Mouse (Mus musculus) thymus, adult 2 months (tissue): ENCODE results near the gene Gm12216. TPM values are rescaled to one million over a fixed set of nuclear protein-coding genes. Genes with fewer than 3 reads are reported as not detected.

Experiments
- DNase-seq: peaks from one replicate; pipeline ENCODE4 v3.0.0; 2021
- H3K27ac ChIP-seq: fragments of 200-500 bp; 2 replicates; pipeline ENCODE4 v1.5.1; 2012; ENCODE audit warnings: low read length, control low read depth; ENCODE audit not compliant: control insufficient read depth, insufficient read depth
- H3K27me3 ChIP-seq: fragments of 200-500 bp; 2 replicates; pipeline ENCODE4 v1.6.1; 2012; ENCODE audit warnings: mild to moderate bottlenecking, low read length, moderate library complexity, mixed read lengths; ENCODE audit not compliant: control insufficient read depth, insufficient read depth
- H3K36me3 ChIP-seq: fragments of 200-500 bp; 2 replicates; pipeline ENCODE4 v1.6.1; 2012; ENCODE audit warnings: mild to moderate bottlenecking, low read length, moderate library complexity; ENCODE audit not compliant: control insufficient read depth, insufficient read depth
- H3K4me1 ChIP-seq: fragments of 200-500 bp; replicated peaks from 2 replicates; pipeline ENCODE4 v1.6.1; 2012; ENCODE audit warnings: low read length; ENCODE audit not compliant: control insufficient read depth, insufficient read depth
- H3K4me3 ChIP-seq: fragments of 200-500 bp; 2 replicates; pipeline ENCODE4 v1.5.1; 2012; ENCODE audit warnings: mild to moderate bottlenecking, low read length, control low read depth, moderate library complexity; ENCODE audit not compliant: control insufficient read depth, insufficient read depth
- CTCF ChIP-seq: fragments of 200-500 bp; IDR thresholded peaks from 2 replicates; pipeline ENCODE4 v1.5.1; 2012; ENCODE audit warnings: mild to moderate bottlenecking, control low read depth, low read length, moderate library complexity, borderline replicate concordance; ENCODE audit not compliant: control insufficient read depth, poor library complexity, insufficient read depth; ENCODE audit errors: extremely low read depth
- POLR2A ChIP-seq: fragments of 200-500 bp; IDR thresholded peaks from 2 replicates; pipeline ENCODE4 v1.6.1; 2012; ENCODE audit warnings: mild to moderate bottlenecking, low read length, control low read depth, moderate library complexity; ENCODE audit not compliant: control insufficient read depth, poor library complexity, insufficient read depth; ENCODE audit errors: extremely low read depth
- WGBS: fragments of 180-500 bp; shearing (Covaris S2); methylation state at CpG from one replicate; pipeline ENCODE4 v1.1.7; 2018; 5-methylcytosine and 5-hydroxymethylcytosine counted together
- polyA plus RNA-seq: library from polyadenylated mRNA; depleted of rRNA; stranded (reverse); fragments of >200 nt; gene quantifications from 2 replicates; pipeline ENCODE4 v1.2.3, GENCODE M21; 2012

Gm12216 gene
- polyA plus RNA-seq, 1 experiment, result 11.1 TPM

- Histone ChIP-seq H3K27ac (peak overlapping the region; percentile 66), H3K4me1 (peaks cover 73% of the 10 kb centered on the region), H3K27me3 (no peaks in the 10 kb centered on the region), H3K4me3 (no peak overlapping the region), H3K36me3 (no peaks in the 10 kb centered on the region)
- TF ChIP-seq CTCF (no peak), POLR2A (no peak)
- 13% methylated on average over 4 of the region's 4 CpGs for WGBS
- no peak for DNase-seq
Measured at GRCm38 (mm10) chr11:53842161-53842581, 16.9 kb downstream of the Gm12216 start.

GRCm38 (mm10) chr11:53841514-53841913, 17.5 kb downstream of the Gm12216 start:
- Histone ChIP-seq H3K36me3 (no peaks in the 10 kb centered on the region), H3K27me3 (no peaks in the 10 kb centered on the region), H3K4me3 (no peak overlapping the region), H3K27ac (peak overlapping the region; percentile 69), H3K4me1 (peaks cover 73% of the 10 kb centered on the region)
- TF ChIP-seq POLR2A, result no peak
- no peak for TF ChIP-seq CTCF
- 40% methylated on average over 12 of the region's 12 CpGs for WGBS
- DNase-seq, result no peak

- Histone ChIP-seq H3K27me3 (no peaks in the 10 kb centered on the region), H3K27ac (peak overlapping the region; percentile 15; the same call in 1 of the 2 replicates), H3K36me3 (no peaks in the 10 kb centered on the region), H3K4me3 (no peak overlapping the region), H3K4me1 (peaks cover 73% of the 10 kb centered on the region)
- TF ChIP-seq POLR2A (no peak), CTCF (no peak)
- DNase-seq, result no peak
- whole genome bisulfite sequencing, result 47% methylated on average over 8 of the region's 8 CpGs
Measured at GRCm38 (mm10) chr11:53839663-53840642, 19.1 kb downstream of the Gm12216 start.

GRCm38 (mm10) chr11:53839147-53839546, 19.9 kb downstream of the Gm12216 start:
- Histone ChIP-seq H3K4me1 (peaks cover 66% of the 10 kb centered on the region), H3K27ac (peak overlapping the region; percentile 15; the same call in 1 of the 2 replicates), H3K4me3 (no peak overlapping the region), H3K27me3 (no peaks in the 10 kb centered on the region), H3K36me3 (no peaks in the 10 kb centered on the region)
- WGBS, result 7% methylated on average over 6 of the region's 6 CpGs
- TF ChIP-seq CTCF, result peak; percentile 52; the same call in 1 of the 2 replicates
- TF ChIP-seq POLR2A, result no peak
- DNase-seq, result peak; percentile 72

GRCm38 (mm10) chr11:53837731-53838130, 21.3 kb downstream of the Gm12216 start:
- no peaks in the 10 kb centered on the region for H3K36me3 ChIP-seq
- TF ChIP-seq CTCF (no peak), POLR2A (no peak)
- 98% methylated on average over 5 of the region's 5 CpGs for WGBS

GRCm38 (mm10) chr11:53835379-53836010, 23.6 kb downstream of the Gm12216 start:
- H3K36me3 ChIP-seq, result no peaks in the 10 kb centered on the region
- no peak overlapping the region for H3K27ac ChIP-seq
- TF ChIP-seq CTCF, result no peak
- no peak for TF ChIP-seq POLR2A
- H3K4me1 ChIP-seq, result peaks cover 33% of the 10 kb centered on the region
- H3K27me3 ChIP-seq, result no peaks in the 10 kb centered on the region
- DNase-seq, result no peak
- WGBS, result 63% methylated on average over 4 of the region's 4 CpGs
- no peak overlapping the region for H3K4me3 ChIP-seq

More at GRCm38 (mm10) chr11:53837731-53838130, 21.3 kb downstream of the Gm12216 start:
- H3K27me3 ChIP-seq, result no peaks in the 10 kb centered on the region
- H3K4me1 ChIP-seq, result peaks cover 52% of the 10 kb centered on the region
- DNase-seq, result no peak
- H3K4me3 ChIP-seq, result no peak overlapping the region
- H3K27ac ChIP-seq, result no peak overlapping the region
